Mouse (Mus musculus) monocyte, adult 5-6 weeks (primary cell): ENCODE data around the gene Pigg. TPM values are rescaled to one million over a fixed set of nuclear protein-coding genes. Genes with fewer than 3 reads are reported as not detected.
A peak's percentile ranks its signal among the peaks of the same experiment; 100 is the strongest.
"Not testable (repeated sequence)": the region's sequence is repeated elsewhere in the genome, so short reads cannot be mapped to it uniquely, and the experiment has no call there.

ENCODE experiments used
- ATAC-seq: fragments of 153-309, 156-312 bp; replicated peaks from 2 replicates; pipeline ENCODE4 v1.8.0; 2017; ENCODE audit warnings: mild to moderate bottlenecking; ENCODE audit not compliant: low TSS enrichment, insufficient number of reproducible peaks, severe bottlenecking, poor library complexity, low FRiP score
- total RNA-seq: library from RNA; stranded (forward); fragments of 200-1000, 200-491, 200-594 nt; gene quantifications from 3 replicates; pipeline ENCODE4 v1.2.3, GENCODE M21; 2017

Pigg gene
- 3.9 to 6.4 TPM (median 5.5 TPM) in 3 replicates for total RNA-seq

GRCm38 (mm10) chr5:108312224-108313064 lies at the start of gene Pigg:
Gene Pigg (plus strand): TSS chr5:108312609.
- ATAC-seq, result peak; percentile 97

- no peak for ATAC-seq
Measured at GRCm38 (mm10) chr5:108262722-108263121, 49.7 kb upstream of the Pigg start.

GRCm38 (mm10) chr5:108263785-108264184 lies 48.6 kb upstream of the Pigg start:
- not testable (repeated sequence) for ATAC-seq

- no peak for ATAC-seq
Measured at GRCm38 (mm10) chr5:108266990-108267389, 45.4 kb upstream of the Pigg start.

GRCm38 (mm10) chr5:108268127-108269062 lies 44.0 kb upstream of the Pigg start, which contains the start of gene Dr1:
Gene Dr1 (plus strand): TSS chr5:108268897.
- ATAC-seq, result peak; percentile 78

GRCm38 (mm10) chr5:108269063-108269810 lies 43.2 kb upstream of the Pigg start:
- ATAC-seq, result peak; percentile 18

GRCm38 (mm10) chr5:108269811-108270151 lies 42.6 kb upstream of the Pigg start:
- no peak for ATAC-seq

- ATAC-seq, result no peak
Measured at GRCm38 (mm10) chr5:108270415-108270814, 42.0 kb upstream of the Pigg start.

- ATAC-seq, result not testable (repeated sequence)
Measured at GRCm38 (mm10) chr5:108271345-108271744, 41.1 kb upstream of the Pigg start.

GRCm38 (mm10) chr5:108286957-108287356 lies 25.5 kb upstream of the Pigg start:
- ATAC-seq, result 0 out of 2 replicates have a peak, but pooled peaks have one; percentile 43

- no peak for ATAC-seq
Measured at GRCm38 (mm10) chr5:108301567-108301966, 10.8 kb upstream of the Pigg start.

GRCm38 (mm10) chr5:108313065-108313860 lies 854 bp downstream of the Pigg start:
- ATAC-seq, result no peak

GRCm38 (mm10) chr5:108331051-108331450 lies 18.6 kb downstream of the Pigg start:
- no peak for ATAC-seq

- no peak for ATAC-seq
Measured at GRCm38 (mm10) chr5:108337385-108337784, 25.0 kb downstream of the Pigg start.

- no peak for ATAC-seq
Measured at GRCm38 (mm10) chr5:108338049-108338448, 25.6 kb downstream of the Pigg start.

- ATAC-seq, result no peak
Measured at GRCm38 (mm10) chr5:108343680-108344170, 31.3 kb downstream of the Pigg start.

GRCm38 (mm10) chr5:108345313-108346071 lies 33.1 kb downstream of the Pigg start:
- no peak for ATAC-seq
